Mouse (Mus musculus) left cerebral cortex, postnatal 25 days (tissue): ENCODE results near the gene Pmvk. TPM values are rescaled to one million over a fixed set of nuclear protein-coding genes. Genes with fewer than 3 reads are reported as not detected.

Experiments used
- DNase-seq, 2 experiments: peaks; one replicate each; pipeline ENCODE4 v3.0.0; 2022; ENCODE audit warnings: low spot score in 2 of 2, mixed read lengths in 1 of 2
- intact Hi-C: fragments of 180-260 bp; cut with DNase I; formaldehyde crosslinking; loops from one replicate; pipeline ENCODE4 v1.15.1; 2025
- total RNA-seq, 2 experiments: library from RNA; stranded (reverse); gene quantifications; 2 replicates each; pipeline ENCODE4 v1.2.3; 2021

The Pmvk gene
- total RNA-seq, 2 experiments from 2014 or later, result 31.0 to 33.1 TPM

- DNase-seq, result peak; percentile 59 to 73
- intact Hi-C loops, result no loop called here
Measured at GRCm38 (mm10) chr3:89510979-89511378, 56.6 kb downstream of the Pmvk start.

DNA sequence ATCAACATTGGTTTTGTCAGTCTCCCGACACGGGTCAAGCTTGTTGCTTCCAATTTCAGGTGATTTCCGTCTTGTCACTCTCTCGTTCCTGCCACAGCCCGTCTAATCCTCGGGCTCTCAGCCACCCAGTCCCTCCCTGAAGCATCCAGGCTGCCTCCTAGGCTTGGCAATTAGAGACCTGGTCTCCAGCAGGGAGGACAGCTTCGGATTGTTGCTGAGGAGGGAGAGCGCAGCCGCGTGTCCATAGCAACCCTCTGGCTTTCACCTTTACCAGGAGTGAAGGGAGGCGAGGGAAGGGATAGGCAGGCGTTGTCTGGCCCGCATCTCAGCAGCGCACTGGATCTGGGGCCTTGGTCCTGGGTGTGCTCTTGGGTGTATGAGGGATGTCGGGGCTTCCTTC is 57.1 kb downstream of the Pmvk start:
- intact Hi-C loops, result no loop called here
- no peak for DNase-seq

DNA sequence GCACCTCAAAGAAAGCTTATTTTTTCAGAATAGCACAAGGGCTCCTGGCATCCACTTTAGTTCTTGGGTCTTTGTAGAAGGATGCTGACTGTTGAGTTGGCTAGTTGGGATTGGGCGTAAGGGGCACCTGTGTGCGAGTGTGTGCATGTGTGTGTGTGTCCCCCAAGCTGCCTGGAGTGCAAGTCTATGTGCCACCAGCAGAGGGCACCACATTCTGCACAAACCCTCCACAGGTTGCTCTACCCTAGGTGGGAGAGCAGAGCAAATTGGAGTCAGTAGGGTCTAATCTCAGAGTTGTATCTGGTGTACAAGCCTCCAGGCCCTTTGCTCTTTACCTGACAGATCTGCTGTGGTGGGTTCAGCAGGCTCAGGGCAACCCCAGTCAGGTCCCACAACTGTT is 57.9 kb downstream of the Pmvk start:
- DNase-seq, result no peak
- intact Hi-C loops, result loop anchor here (1.0 kb wide), 1 partner anchor 173 kb away; no protein-coding TSS in a partner anchor

DNA sequence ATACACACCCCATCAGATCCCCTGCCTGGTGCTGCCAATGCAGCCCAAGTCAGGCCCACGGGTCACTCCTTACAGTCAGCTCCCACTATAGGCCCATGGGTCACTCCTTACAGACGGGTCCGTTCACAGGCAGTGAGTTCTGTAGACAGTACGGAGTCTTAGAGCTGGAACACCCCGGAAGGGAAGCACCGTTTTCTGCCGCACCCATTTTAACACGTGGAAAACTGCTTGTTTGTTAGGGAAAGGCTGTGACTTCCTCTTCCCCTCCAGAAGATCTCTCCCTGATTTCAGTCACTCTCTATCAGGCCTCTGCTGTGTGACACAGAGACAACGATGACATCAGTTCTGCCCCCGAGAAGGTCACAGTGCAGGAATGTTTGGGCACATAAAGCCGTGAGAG is 61.1 kb downstream of the Pmvk start:
- intact Hi-C loops, result no loop called here

DNA sequence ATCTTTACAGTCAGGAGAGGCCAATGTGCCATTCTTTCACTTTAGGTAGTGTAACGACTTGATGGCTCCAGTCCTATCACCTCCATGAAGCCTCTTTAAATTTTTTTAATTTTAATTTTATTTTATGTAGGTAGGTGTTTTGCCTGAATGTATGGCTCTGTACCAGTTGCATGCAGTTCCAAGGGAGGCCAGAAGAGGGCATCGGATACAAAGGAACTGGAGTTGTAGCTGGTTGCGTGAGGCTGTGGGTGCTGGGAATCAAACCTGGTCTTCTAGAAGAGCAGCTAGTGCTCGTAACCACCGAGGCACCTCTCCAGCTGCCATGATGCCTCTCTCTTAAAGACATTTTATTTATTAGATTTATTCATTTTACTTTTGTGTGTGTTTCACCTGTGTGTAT is 62.0 kb downstream of the Pmvk start:
- intact Hi-C loops, result no loop called here
- DNase-seq, result no peak

More for the DNA sequence above, 61.1 kb downstream of the Pmvk start:
- no peak for DNase-seq

Other genes with a start within 250 kb of the Pmvk start
- gene Thbs3, start 239.4 kb upstream of the Pmvk start, total RNA-seq, result 10 to 100 TPM; 23.6 to 26.5 TPM
- gene Mtx1, start 227.5 kb upstream of the Pmvk start, total RNA-seq, result 10 to 100 TPM; 89.5 to 94.5 TPM
- 1 to 10 TPM in 1 of 2 experiments, under 1 TPM in 1; 0.80 to 1.2 TPM for gene Muc1, start 225.5 kb upstream of the Pmvk start, total RNA-seq
- gene Krtcap2, start 208.6 kb upstream of the Pmvk start, total RNA-seq, result 10 to 100 TPM; 69.2 to 69.4 TPM
- gene Trim46, start 208.2 kb upstream of the Pmvk start, total RNA-seq, result 10 to 100 TPM; 89.8 to 94.3 TPM
- gene Dpm3, start 195.2 kb upstream of the Pmvk start, total RNA-seq, result 10 to 100 TPM; 47.8 to 48.1 TPM
- gene Slc50a1, start 184.0 kb upstream of the Pmvk start, total RNA-seq, result 10 to 100 TPM; 32.1 to 37.4 TPM
- gene Efna1, start 173.4 kb upstream of the Pmvk start, total RNA-seq, result 1 to 10 TPM; 4.1 to 5.2 TPM
- 10 to 100 TPM; 51.3 to 56.8 TPM for gene Efna3, start 131.6 kb upstream of the Pmvk start, total RNA-seq
- under 1 TPM; 0.27 to 0.37 TPM for gene Efna4, start 116.5 kb upstream of the Pmvk start, total RNA-seq
- 100 to 1,000 TPM; 101 to 105 TPM for gene Adam15, start 104.5 kb upstream of the Pmvk start, total RNA-seq
- under 1 TPM in 1 of 2 experiments, not detected in 1; 0.32 TPM for gene Dcst2, start 92.6 kb upstream of the Pmvk start, total RNA-seq
- not detected for gene Dcst1, start 89.3 kb upstream of the Pmvk start, total RNA-seq
- 10 to 100 TPM; 11.9 to 14.8 TPM for gene Zbtb7b, start 59.8 kb upstream of the Pmvk start, total RNA-seq
- 1 to 10 TPM in 1 of 2 experiments, not detected in 1; 3.0 TPM for gene Lenep, start 51.7 kb upstream of the Pmvk start, total RNA-seq
- 10 to 100 TPM; 32.6 to 32.9 TPM for gene Flad1, start 42.7 kb upstream of the Pmvk start, total RNA-seq
- 1 to 10 TPM; 1.9 to 3.1 TPM for gene Cks1b, start 36.2 kb upstream of the Pmvk start, total RNA-seq
- gene Shc1, start 36.1 kb upstream of the Pmvk start, total RNA-seq, result 10 to 100 TPM; 10.7 to 14.6 TPM
- gene Pygo2, start 24.3 kb upstream of the Pmvk start, total RNA-seq, result 10 to 100 TPM; 51.6 to 60.2 TPM
- gene Pbxip1, start 17.8 kb upstream of the Pmvk start, total RNA-seq, result 10 to 100 TPM; 37.5 to 38.6 TPM
- 10 to 100 TPM; 20.3 to 22.8 TPM for gene Kcnn3, start 65.6 kb downstream of the Pmvk start, total RNA-seq